Mouse (Mus musculus): Measurements from ENCODE around the gene Dcst2.

Gene Dcst2

DNA sequence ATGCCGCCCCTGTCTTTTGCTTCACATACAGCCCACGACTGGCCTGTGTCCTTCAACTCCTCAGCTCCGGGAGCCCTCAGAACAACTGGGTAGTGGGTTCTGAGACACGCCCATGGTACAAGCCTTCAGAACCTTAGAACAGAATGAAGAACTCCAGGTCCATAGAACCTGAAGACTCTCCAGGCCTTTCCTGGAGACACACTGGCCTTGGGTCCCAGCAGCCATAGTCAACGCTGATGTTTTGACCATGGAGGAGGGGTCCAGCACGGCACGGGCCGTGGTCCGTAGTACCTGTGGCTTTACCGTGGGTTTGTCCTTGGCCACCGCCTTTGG lies 3.3 kb downstream of the Dcst2 start, which contains the start of gene Dcst1:
Gene Dcst1, minus strand, starts transcription at position 101 of the 333 bp plus-strand sequence.
- no peak for DNase-seq (ENCODE audit: low spot score)

DNA sequence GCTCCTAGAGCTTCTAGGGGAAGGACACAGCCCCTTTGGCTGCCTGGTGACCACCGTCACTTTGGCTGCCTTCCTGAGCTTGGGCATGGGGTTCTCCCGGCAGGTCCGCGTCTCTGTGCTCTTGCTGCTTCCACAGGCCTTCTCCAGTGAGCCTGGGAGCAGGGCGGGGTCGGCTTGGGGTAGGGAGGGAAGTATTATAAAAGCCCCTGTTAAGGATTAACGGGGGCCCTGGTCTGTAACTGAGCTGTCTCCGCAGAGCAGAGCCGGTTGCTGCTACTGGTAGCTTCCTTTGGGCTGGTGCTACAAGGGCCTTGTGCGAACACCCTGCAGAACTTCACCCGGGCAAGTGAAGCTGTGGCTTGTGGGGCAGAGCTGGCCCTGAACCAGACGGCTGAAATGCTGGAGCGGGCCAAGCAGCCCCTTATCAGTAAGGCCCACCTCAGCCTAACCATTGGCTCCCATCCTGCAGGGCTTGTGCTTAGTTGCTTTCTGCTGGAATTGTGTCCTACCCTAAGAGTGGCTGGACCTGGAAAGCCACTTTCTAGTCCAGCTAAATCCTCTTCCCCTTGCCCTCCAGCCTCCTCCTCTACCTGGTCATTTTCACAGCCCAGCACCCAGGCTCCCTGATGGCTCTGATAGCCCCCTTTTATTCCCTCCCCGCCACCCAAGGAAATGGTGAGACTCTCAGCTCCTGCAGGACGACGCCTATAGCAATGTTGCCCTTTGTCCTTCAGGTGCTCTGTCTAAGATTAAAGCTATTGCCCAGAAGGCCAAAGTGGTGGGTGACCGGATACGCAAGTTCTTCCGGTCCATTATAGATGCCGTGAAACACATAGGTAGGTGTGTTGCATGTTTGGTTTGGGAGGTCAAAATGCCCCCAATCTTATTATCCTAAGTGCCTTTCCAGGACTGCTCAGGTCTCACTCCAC lies 4.0 kb downstream of the Dcst2 start:
- no peak for DNase-seq (ENCODE audit: low spot score)

- DNase-seq (ENCODE audit: low spot score) = no peak
Measured at GRCm38 (mm10) chr3:89367338-89367737, 5.6 kb downstream of the Dcst2 start.

GRCm38 (mm10) chr3:89373581-89374231 lies 11.9 kb downstream of the Dcst2 start:
- DNase-seq (ENCODE audit: low spot score) = no peak

DNA sequence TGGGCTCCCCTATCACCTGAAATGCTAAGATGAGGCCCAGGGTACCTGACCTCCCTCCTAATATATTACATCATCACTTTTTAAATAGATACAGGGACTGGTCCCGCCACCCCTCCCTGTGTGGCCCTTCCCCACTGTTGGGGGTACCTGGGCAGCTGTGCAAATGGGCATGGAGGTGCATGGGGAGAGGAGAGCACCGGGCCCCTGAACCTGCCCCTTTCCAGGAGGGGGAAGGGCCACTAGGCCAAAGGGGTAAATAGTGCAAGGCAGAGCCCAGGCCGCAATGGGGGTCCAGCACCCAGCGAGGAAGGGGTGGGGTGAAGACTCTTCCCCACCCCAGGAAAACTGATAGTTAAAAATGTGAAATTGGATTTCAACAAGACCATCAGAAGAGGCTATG lies 16.1 kb downstream of the Dcst2 start:
- DNase-seq (ENCODE audit: low spot score) = no peak

DNA sequence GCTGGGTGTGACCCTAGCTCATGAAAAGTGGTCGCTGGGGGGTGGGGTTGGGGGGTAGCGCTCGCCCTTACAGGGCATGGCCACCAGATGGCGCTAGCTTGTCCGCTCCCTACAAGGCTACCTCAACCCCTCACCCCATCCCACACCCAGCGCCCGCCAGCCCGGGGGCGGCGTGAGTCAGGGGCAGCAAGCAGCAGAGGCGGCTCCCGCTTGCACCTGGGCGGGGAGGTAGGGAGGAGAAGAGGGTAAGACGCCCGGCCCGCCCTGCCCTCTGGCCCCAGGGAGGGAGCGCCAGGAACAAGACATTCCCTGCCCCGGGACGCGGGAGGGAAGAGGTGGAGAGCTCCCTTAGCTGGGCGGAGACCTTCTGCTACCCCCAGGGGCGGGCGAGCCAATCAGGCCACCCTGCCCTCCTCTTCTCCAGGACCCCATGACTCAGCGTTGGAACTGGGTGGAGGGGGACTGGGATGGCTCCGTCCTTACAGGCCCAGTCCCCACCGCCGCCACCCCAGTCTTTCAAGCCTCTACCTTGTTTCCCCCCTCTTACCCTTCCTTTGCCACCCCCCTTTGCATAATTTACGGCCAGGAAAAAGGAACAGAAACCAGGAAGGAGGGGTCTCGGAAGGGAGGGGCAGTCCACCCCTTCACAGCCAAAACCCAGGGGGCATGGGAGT lies 16.8 kb downstream of the Dcst2 start:
- DNase-seq (ENCODE audit: low spot score) = peak; percentile 71

GRCm38 (mm10) chr3:89379388-89380131 lies 17.8 kb downstream of the Dcst2 start:
- no peak for DNase-seq (ENCODE audit: low spot score)

DNA sequence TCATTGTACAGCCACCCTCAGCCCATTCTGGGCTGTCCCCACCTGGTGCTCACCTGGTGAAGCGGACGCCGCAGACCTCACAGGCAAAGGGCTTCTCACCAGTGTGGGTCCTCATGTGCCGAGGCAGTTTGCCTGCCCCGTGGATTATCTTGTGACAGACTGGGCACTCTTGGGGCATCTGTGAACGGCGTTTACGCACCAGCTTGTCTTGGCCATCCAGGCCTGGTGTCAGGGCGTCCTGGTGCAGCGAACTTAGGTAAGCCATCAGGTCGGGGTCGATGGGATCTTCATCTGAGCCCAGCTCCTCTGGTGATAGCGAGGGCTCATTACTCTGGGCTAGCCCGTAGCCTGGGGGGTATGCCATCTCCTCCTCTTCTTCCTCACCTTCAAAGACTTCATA lies 18.5 kb downstream of the Dcst2 start:
- no peak for DNase-seq (ENCODE audit: low spot score)

DNA sequence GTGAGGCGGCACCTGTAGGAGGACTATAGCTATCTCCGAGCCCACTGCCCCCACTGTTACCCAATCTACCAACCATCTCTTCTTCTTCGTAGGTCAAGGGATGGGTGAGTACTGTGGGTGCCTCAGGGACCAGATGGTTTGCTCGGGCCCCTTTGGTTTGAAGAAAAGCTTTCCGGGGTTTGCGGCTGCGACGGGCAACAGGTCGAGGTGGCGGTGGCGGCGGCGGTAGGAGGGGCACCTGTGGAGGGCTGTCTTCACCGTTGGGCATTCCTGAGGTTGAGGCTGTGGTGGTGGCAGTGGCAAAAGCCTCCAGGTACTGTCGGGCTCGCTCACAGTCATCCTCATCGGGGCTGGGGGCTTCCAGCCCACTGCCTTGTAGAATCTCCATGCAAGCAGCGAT lies 18.9 kb downstream of the Dcst2 start:
- DNase-seq (ENCODE audit: low spot score) = no peak

DNA sequence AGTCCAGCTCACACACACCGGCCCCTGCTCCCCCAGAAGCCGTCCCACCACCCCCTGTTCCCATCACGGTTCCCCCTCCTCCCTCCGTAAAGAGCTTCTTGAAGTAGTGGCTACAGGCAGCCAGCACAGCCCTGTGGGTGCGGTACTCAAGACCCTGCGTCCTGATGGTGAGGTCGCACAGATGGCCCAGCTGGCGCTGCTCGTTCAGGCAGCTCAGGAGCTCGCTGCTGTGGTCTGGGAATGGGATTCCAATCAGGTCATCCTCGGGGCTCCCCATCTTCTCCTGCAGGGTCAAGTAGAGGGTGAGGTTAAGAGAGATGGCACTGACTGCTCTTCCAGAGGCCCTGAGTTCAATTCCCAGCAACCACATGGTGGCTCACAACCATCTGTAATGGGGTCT lies 19.5 kb downstream of the Dcst2 start:
- DNase-seq (ENCODE audit: low spot score) = no peak

DNA sequence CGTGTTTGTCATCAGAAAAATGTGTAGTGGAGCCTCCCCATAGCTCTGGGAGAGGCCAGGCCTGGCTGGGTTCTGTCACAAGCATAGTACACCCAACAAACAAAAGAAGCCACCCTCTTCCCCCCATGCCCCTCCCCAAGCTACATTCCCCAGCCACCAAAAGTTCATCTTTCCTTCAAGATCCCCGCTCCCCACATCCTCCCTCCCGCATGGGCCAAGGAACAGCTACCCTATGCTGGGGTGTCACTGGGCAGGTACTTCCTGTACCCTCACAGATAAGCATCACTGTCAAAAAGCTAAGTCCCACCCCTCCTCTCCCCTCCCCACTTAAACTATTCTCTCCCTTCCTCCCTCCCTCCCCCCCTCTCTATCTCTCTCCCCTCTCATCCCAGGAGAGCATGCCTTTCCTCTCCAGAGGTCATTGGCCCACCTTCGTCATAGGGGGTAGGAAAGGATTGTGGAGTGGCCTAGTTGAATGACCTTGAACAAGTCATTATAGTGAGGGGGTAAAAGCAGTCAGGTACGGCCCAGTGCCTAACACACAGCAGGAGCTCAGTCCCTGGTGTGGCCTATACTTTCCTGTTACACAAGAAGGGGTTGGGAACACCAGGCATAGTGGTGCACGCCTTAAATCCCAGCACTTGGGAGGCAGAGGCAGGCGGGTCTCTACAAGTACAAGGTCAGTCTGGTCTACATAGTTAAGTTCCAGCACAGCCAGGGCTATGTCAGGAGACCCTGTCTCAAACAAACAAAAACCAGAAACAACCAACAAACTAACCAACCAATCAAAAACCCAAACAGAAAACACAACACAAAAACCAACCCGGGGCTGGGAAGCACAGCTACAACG lies 20.5 kb downstream of the Dcst2 start:
- DNase-seq (ENCODE audit: low spot score) = no peak

DNA sequence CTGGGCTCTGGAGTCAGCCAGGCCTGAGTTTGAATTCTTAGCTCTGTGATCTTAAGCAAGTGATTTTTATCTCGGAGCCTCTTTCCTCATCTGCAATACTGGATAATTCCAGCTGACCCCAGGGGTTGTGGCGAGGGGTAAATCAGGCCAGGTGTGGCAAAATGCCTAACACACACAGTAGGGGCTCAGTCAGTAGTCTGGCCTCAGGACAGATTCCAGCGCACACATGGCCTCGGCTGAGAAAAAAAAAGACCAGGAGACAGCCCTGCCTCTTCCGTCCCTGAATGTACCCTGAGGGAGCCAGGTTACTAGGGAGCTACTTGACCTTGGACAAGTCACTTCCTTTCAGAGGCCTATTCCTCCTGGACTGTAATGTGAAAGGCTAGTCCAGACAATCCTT lies 21.2 kb downstream of the Dcst2 start:
- no peak for DNase-seq (ENCODE audit: low spot score)

- no peak for DNase-seq (ENCODE audit: low spot score)
Measured at GRCm38 (mm10) chr3:89383651-89384255, 22.0 kb downstream of the Dcst2 start.

GRCm38 (mm10) chr3:89384331-89385076 lies 22.7 kb downstream of the Dcst2 start:
- DNase-seq (ENCODE audit: low spot score) = no peak

DNA sequence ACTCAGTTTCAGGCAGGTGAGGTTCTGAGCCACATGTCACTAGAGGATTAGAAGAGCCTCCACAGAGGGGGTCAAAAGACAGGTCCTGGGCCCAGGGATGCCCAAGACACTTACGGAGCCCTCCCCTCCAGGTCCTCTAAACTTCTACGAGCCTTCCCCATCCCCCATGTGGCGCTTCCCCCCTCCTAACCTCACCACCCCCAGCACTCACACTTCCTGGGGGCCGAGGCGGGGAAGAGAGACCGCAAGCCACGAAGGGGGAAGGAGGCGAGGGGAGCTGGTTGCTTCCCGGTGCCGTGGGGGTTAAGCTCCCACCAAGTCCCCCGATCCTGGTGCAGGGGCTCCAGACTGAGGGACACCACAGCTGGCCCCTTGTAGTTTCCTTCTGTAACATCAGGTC lies 23.7 kb downstream of the Dcst2 start:
- DNase-seq (ENCODE audit: low spot score) = no peak

DNA sequence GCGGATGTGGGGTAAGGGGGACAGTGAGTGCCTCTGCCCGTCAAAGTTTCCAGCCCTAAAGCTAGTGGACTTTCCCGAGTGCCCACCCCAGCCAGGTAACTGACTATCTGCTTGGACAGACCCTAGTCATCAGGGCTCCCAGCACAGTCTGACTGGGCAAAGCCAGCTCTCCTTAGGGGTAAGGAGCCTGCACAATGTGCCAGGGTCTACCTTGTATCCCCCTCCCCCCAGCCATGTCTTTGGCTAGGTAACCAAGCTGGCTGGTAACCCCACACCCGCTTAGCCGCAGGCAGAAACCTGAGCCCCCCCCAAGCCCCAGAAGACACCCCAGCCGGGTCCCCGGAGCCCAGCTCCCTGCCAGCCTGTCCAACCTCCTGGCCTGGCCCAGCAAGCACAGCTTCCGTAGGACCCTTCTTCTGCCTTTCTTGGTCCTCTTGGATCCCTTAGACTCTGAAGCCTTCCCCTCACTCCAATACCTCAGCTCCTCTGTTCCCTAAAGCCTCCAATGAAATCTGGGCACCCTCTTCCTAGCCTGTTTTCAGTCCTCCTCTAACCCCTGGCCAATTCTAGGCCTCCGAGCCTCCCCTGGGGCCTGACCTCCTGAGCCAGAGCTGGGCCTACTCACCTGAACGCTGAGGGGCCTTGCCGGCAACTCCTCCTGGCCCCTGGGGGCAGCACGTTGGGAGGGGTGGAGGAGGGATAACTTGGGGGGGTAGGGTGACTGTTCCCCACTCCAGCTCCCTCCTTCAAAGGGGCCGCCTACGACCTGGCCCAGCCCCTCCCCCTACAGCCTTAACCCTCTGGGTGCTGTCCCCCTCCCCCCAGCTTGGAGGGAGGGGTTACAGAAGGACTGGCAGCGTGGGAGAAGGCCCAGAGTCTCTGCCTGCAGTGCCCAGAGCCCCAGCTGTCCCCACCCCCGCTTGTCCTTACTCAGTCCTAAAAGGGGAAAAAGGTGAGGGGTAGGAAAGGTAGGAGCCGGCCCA lies 25.0 kb downstream of the Dcst2 start:
- DNase-seq (ENCODE audit: low spot score) = no peak

DNA sequence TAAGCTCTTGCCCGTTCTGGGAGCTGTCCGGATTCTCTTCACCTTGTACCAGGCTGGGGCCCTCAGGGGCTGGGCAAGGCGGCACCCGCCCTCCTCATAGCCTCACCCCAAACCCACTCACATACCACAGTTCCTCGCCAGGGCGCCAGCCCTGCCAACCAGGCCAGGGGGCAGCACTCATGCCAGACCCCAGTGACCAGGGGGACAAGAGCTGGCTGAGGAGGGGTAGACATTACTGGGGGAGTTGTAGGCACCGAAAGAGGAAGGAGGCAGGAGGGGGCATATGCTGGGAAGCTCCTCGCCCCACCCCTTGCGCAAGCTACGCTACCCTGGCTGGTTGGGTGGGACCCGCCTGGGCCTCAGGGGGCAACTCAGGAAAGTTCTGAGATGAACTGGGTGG lies 25.9 kb downstream of the Dcst2 start:
- no peak for DNase-seq (ENCODE audit: low spot score)

DNA sequence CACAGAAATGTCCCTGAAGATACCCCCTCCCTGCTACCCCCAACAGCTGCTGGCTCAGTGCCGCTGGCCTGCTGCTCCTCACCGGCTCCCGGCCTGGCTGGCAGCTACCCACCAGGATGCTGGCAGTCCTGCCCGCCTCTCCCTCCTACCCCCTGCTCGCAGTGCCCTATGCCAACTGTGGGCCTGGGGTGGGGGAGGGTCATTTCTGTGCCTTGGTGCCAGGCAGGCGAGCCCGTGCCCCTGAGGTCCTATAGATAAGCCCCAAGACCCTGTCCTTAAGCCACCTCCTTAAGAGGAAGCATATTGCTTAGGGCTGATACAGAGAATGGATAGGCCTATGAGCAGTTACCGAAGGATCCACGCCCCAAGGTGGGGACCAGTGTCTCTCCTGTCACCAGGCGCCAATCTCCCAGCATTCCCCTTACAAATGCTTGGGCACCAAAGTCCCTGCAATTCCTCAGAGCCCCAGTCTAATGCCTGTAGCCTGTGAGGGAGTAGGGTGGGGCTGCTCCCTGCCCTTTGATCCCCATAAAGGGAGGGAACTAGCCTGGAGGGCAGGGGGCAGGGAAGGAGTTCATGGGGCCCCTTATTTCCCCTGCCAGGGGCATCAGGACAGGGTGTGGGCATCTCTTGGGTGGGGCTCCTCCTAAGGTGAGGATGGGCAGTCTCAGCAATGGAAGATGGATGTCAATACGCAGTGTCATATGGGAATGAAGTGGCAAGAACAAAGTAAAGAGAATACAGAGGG lies 26.5 kb downstream of the Dcst2 start:
- peak; percentile 61 for DNase-seq (ENCODE audit: low spot score)
